Mouse (Mus musculus): Measurements from ENCODE around the gene Atg4d.

- TF ChIP-seq GATA1 (IDR thresholded peaks at IDR 0.05; ENCODE audit: borderline replicate concordance, low read length) (no peak), FLI1 (IDR thresholded peaks at IDR 0.05; ENCODE audit: low read length) (no peak)
Observed at GRCm38 (mm10) chr9:21273520-21274228, 8.6 kb downstream of the Atg4d start.
